Mouse (Mus musculus): ENCODE measurements at regions not wholly inside any gene's neighbourhood (a gene's known extent, or its start where the extent isn't known, plus 50 kb on each side); places are given as distances from the start of the nearest gene placed in this dataset.
"Not testable (repeated sequence)": the region's sequence is repeated elsewhere in the genome, so short reads cannot be mapped to it uniquely, and the experiment has no call there.

DNA sequence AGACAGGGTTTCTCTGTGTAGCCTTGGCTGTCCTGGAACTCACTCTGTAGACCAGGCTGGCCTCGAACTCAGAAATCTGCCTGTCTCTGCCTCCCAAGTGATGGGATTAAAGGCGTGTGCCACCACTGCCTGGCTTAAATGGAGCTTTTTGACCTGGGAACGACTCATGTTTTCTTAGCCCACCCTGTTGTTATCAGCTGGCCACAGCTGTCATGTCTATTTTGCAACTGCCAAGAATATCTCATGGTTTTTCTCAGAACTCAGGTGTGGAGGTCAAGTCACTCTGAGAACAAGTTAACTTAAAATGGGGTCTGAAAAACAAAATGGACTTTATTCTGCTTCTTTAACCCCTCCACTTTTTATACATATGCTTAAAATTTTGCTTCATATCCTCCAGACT is 98.9 kb upstream of the Ppp6c start:
- DNase-seq (peak; percentile 75), ATAC-seq (ENCODE audit: low read depth) (peak; percentile 91)
- Histone ChIP-seq H3K9ac (peak overlapping the region; percentile 68), H3K27ac (peak overlapping the region; percentile 95), H3K4me3 (replicated peaks) (peak overlapping the region; percentile 43), H3K4me1 (replicated peaks) (peaks cover 44% of the 10 kb centered on the region), H3K4me2 (peak overlapping the region; percentile 66)
- not testable (repeated sequence) for H3K9me3 ChIP-seq (replicated peaks); H3K27me3 ChIP-seq; H3K36me3 ChIP-seq
- WGBS (ENCODE audit: insufficient replicate concordance) = 22% methylated on average over 3 of the region's 3 CpGs

DNA sequence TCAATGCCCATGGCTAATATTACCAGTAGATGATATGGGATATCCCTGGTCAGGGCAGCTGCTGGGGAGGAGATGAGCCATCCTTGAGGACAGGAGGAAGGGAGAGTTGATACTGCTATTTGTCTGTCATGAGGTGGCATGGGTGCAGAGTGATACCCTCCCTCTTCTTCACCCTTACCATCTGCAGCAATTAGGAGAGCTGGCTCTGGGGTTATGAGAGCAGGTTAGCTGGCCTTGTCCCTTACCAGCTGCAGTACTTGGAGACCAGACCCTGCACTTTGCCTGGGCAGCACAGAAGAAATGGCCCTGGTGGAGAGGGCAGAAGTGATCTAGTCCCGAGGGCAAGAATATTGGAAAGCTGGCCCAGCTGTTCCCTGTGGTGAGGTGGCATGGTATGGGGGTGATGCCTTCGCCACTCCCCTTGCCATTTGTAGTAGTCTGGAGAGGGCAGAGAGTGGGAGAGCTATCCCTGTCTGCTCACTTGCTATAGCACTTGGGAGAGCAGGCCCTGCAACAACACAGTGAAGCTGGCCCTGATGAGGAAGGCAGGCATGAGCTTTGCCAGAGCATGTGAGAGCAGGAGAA is 73.6 kb upstream of the Ppp6c start:
- ATAC-seq (ENCODE audit: low read depth) = no peak
- no peak for DNase-seq
- Histone ChIP-seq H3K4me3 (replicated peaks) (no peak overlapping the region), H3K36me3 (no peaks in the 10 kb centered on the region), H3K9ac (no peak overlapping the region), H3K27ac (no peak overlapping the region), H3K9me3 (replicated peaks) (no peaks in the 10 kb centered on the region), H3K4me2 (no peak overlapping the region), H3K4me1 (replicated peaks) (no peaks in the 10 kb centered on the region; the same call in 1 of the 2 replicates), H3K27me3 (no peaks in the 10 kb centered on the region)
- WGBS (ENCODE audit: insufficient replicate concordance) = 52% methylated on average over 2 of the region's 2 CpGs

DNA sequence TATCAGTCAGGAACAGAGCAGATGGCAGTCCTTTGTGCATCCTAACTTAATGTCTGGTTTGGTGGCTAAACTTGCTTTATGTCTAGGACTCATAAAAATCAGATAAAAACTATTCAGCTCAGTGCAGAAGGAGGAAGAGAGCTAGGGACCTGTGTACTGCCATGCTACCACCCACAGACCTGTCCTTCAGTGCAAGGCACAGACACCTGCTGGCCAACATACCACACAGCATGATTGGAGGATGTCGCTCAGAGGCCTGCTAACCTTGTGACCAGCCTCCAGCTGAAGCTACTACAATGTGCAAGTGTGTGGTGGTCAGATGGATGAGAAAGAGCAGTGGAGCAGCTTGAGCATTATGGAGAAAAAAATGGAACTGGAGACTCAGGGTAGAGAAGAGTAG is 73.0 kb upstream of the Ppp6c start:
- Histone ChIP-seq H3K4me3 (replicated peaks) (no peak overlapping the region), H3K4me2 (no peak overlapping the region), H3K9me3 (replicated peaks) (no peaks in the 10 kb centered on the region), H3K27ac (no peak overlapping the region), H3K4me1 (replicated peaks) (no peaks in the 10 kb centered on the region; the same call in 1 of the 2 replicates), H3K27me3 (no peaks in the 10 kb centered on the region), H3K36me3 (no peaks in the 10 kb centered on the region), H3K9ac (no peak overlapping the region)
- 59% methylated on average over 1 of the region's 1 CpGs for WGBS (ENCODE audit: insufficient replicate concordance)
- no peak for ATAC-seq (ENCODE audit: low read depth)
- DNase-seq = no peak

DNA sequence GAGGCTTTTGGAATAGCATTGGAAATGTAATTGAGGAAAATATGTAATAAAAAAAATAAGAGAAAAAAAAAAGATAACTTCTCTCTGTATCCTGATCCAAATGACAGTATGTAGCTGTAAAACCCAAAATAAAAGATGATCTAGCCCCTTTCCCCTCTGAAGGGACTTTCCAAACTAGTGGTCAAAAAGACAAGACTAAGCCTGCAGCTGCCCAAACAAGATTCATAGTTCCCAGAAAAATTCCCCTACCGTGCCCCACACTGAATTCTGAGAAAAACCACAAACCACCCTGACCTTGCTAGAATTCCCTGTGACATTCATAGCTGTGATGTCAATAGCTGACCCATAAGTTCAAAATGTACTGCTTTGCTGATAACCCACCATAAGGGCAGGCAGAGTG is 69.2 kb upstream of the Ppp6c start:
- no peak overlapping the region for H3K9ac ChIP-seq
- no peaks in the 10 kb centered on the region for H3K9me3 ChIP-seq (replicated peaks)
- H3K4me2 ChIP-seq = no peak overlapping the region
- no peaks in the 10 kb centered on the region for H3K36me3 ChIP-seq
- H3K4me1 ChIP-seq (replicated peaks) = no peaks in the 10 kb centered on the region; the same call in 1 of the 2 replicates
- no peak overlapping the region for H3K4me3 ChIP-seq (replicated peaks)
- WGBS (ENCODE audit: insufficient replicate concordance) = 31% methylated on average over 1 of the region's 1 CpGs
- ATAC-seq (ENCODE audit: low read depth) (no peak), DNase-seq (no peak)
- H3K27ac ChIP-seq = no peak overlapping the region
- no peaks in the 10 kb centered on the region for H3K27me3 ChIP-seq

DNA sequence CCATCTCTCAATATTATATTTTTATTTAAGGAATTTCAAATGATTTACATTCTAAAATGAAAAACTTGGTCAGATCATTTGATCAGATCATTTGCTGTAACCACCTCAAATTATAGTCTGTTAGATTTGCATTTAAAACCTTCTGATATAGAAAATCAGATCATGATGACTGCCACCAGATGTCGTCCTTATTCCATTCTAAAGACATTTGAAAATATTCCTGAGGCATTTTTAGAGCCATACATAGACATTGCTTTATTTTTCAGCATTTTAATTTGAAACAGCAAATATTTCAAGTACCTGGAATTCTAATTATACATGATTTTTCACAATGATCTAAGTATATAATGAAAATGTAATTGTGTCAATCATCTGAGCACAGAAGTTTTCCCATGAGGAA is 52.0 kb upstream of the Ppp6c start:
- no peak overlapping the region for H3K4me2 ChIP-seq
- H3K9me3 ChIP-seq (replicated peaks) = no peaks in the 10 kb centered on the region
- DNase-seq = no peak
- no peak for ATAC-seq (ENCODE audit: low read depth)
- H3K27ac ChIP-seq = no peak overlapping the region
- H3K36me3 ChIP-seq = no peaks in the 10 kb centered on the region
- WGBS (ENCODE audit: insufficient replicate concordance) = 15% methylated on average over 1 of the region's 1 CpGs
- no peak overlapping the region for H3K9ac ChIP-seq
- H3K4me3 ChIP-seq (replicated peaks) = no peak overlapping the region
- no peaks in the 10 kb centered on the region for H3K27me3 ChIP-seq
- no peaks in the 10 kb centered on the region for H3K4me1 ChIP-seq (replicated peaks)
